Mouse (Mus musculus) limb, embryonic 11.5 days (tissue): ENCODE results near the gene Rnf115. TPM values are rescaled to one million over a fixed set of nuclear protein-coding genes. Genes with fewer than 3 reads are reported as not detected.

Experiments used
- ATAC-seq: fragments of 200-750 bp; cut with Nextera tagmentation; 2 replicates; pipeline ENCODE4 v1.8.0; 2017; ENCODE audit warnings: low read depth; ENCODE audit not compliant: insufficient number of reproducible peaks, low FRiP score, low TSS enrichment
- DNase-seq: peaks from one replicate; pipeline ENCODE4 v3.0.0-alpha.2; 2015; ENCODE audit warnings: low spot score
- H3K27ac ChIP-seq: fragments of 300-500 bp; sonication (generic); replicated peaks from 2 replicates; pipeline ENCODE4 v1.5.1; 2014; ENCODE audit warnings: low read depth, mild to moderate bottlenecking, low read length
- H3K27me3 ChIP-seq: fragments of 300-500 bp; sonication (generic); 2 replicates; pipeline ENCODE4 v1.6.1; 2014; ENCODE audit warnings: mild to moderate bottlenecking, low read length, mixed read lengths; ENCODE audit not compliant: control insufficient read depth, insufficient read depth
- H3K36me3 ChIP-seq: fragments of 300-500 bp; sonication (generic); 2 replicates; pipeline ENCODE4 v1.6.1; 2014; ENCODE audit warnings: mild to moderate bottlenecking, low read length, moderate library complexity, mixed read lengths; ENCODE audit not compliant: control insufficient read depth, insufficient read depth
- H3K4me1 ChIP-seq: fragments of 300-500 bp; sonication (generic); 2 replicates; pipeline ENCODE4 v1.6.1; 2014; ENCODE audit warnings: low read length, mixed read lengths; ENCODE audit not compliant: control insufficient read depth, insufficient read depth
- H3K4me2 ChIP-seq: fragments of 300-500 bp; sonication (generic); 2 replicates; pipeline ENCODE4 v1.6.1; 2014; ENCODE audit warnings: low read depth, mild to moderate bottlenecking, moderate library complexity; ENCODE audit not compliant: severe bottlenecking
- H3K4me3 ChIP-seq: fragments of 300-500 bp; sonication (generic); 2 replicates; pipeline ENCODE4 v1.5.1; 2014; ENCODE audit warnings: low read depth, low read length
- H3K9ac ChIP-seq: fragments of 300-500 bp; sonication (generic); 2 replicates; pipeline ENCODE4 v1.6.1; 2014; ENCODE audit warnings: mild to moderate bottlenecking, low read length
- H3K9me3 ChIP-seq: fragments of 300-500 bp; sonication (generic); 2 replicates; pipeline ENCODE4 v1.6.1; 2016; ENCODE audit warnings: low read length; ENCODE audit not compliant: control insufficient read depth
- WGBS: fragments of 180-500 bp; shearing (Covaris S2); extraction: QIAGEN DNeasy Blood & Tissue Kit; methylation state at CpG from one replicate; pipeline ENCODE4 v1.1.7; 2014; 5-methylcytosine and 5-hydroxymethylcytosine counted together
- polyA plus RNA-seq: library from polyadenylated mRNA; unstranded; fragments of >200 nt; fragmentation: Nextera tagmentation; extraction: Ambion mirVana; gene quantifications from 2 replicates; pipeline ENCODE4 v1.2.1, GENCODE M21; 2014

Rnf115 gene
- polyA plus RNA-seq, 1 experiment from 2014 or later = 70.0 TPM

- WGBS = 70% methylated on average over 1 of the region's 1 CpGs
- Histone ChIP-seq H3K9me3 (no peaks in the 10 kb centered on the region), H3K4me2 (no peak overlapping the region), H3K27ac (no peak overlapping the region), H3K4me3 (no peak overlapping the region), H3K4me1 (no peaks in the 10 kb centered on the region), H3K9ac (no peak overlapping the region), H3K27me3 (no peaks in the 10 kb centered on the region), H3K36me3 (no peaks in the 10 kb centered on the region; the same call in 1 of the 2 replicates)
- ATAC-seq = no peak
- DNase-seq = no peak
Measured at GRCm38 (mm10) chr3:96772949-96773348, 45.5 kb downstream of the Rnf115 start.

DNA sequence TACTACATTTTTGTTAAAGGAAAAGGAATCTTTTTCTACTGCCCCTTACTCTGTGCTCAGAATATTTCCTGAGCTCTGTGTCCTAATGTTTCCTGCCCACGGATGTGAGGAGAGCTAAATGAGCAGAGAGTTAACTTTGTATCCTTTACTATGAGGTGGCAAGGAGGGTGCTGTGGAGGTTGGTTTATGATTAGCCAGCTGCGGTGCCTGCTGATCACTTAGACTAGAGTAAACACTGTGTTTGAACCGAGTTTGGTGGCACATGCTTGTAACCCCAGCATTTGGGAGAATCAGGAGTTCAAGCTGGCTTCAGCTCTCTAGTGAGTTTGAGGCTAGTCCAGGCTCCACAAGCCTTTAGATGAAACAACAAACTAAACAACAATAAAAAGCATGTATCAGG is 49.7 kb downstream of the Rnf115 start:
- WGBS = 82% methylated on average over 3 of the region's 3 CpGs
- Histone ChIP-seq H3K4me1 (no peaks in the 10 kb centered on the region), H3K4me3 (no peak overlapping the region), H3K27ac (no peak overlapping the region), H3K27me3 (no peaks in the 10 kb centered on the region), H3K9me3 (no peaks in the 10 kb centered on the region), H3K9ac (no peak overlapping the region), H3K4me2 (no peak overlapping the region), H3K36me3 (no peaks in the 10 kb centered on the region; the same call in 1 of the 2 replicates)
- no peak for DNase-seq
- no peak for ATAC-seq

DNA sequence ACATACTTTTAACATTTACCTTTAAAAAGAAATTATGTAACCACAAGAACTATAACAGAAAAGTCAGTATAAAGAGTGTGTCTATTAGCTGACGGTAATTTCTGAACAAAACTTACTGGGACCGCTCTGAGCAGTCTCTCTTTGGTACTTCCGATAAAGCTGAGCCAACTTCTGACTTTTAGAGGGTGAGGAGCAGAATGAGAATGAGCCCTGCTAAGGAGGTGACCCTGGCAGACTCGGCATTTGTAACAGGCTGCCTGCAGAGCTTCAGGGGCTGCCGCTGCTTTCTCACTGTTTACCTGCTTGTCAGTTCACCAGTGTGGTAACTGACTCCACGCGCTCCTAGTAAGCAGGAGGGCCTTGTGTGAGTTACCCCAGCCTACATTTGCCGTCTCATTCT is 54.8 kb downstream of the Rnf115 start:
- Histone ChIP-seq H3K4me1 (no peaks in the 10 kb centered on the region), H3K27me3 (no peaks in the 10 kb centered on the region), H3K9me3 (no peaks in the 10 kb centered on the region), H3K9ac (no peak overlapping the region), H3K4me3 (no peak overlapping the region), H3K27ac (no peak overlapping the region), H3K36me3 (no peaks in the 10 kb centered on the region; the same call in 1 of the 2 replicates), H3K4me2 (no peak overlapping the region)
- ATAC-seq (no peak), DNase-seq (no peak)
- 82% methylated on average over 8 of the region's 8 CpGs for WGBS

DNA sequence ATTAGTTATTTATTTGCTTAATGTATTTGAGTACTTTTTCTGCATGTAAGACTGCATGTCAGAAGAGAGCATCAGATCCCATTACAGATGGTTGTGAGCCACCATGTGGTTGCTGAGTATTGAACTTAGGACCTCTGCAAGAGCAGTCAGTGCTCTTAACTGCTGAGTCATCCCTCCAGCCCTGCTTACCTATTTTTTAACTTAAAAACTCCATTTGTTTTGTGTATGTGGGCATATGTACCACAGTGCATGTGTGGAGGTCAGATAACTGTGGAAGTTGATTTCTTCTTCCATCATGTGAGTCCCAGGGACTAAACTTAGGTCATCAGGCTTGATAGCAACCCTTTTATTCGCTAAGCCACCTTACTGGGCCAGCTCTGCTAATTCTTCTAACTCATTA is 60.3 kb downstream of the Rnf115 start:
- WGBS = 92% methylated on average over 1 of the region's 1 CpGs
- Histone ChIP-seq H3K4me3 (no peak overlapping the region), H3K4me1 (no peaks in the 10 kb centered on the region), H3K27me3 (no peaks in the 10 kb centered on the region), H3K36me3 (no peaks in the 10 kb centered on the region; the same call in 1 of the 2 replicates), H3K9ac (no peak overlapping the region), H3K9me3 (no peaks in the 10 kb centered on the region), H3K4me2 (no peak overlapping the region), H3K27ac (no peak overlapping the region)
- ATAC-seq = no peak
- no peak for DNase-seq

- Histone ChIP-seq H3K4me2 (no peak overlapping the region), H3K4me3 (no peak overlapping the region), H3K36me3 (no peaks in the 10 kb centered on the region; the same call in 1 of the 2 replicates), H3K27ac (no peak overlapping the region), H3K9me3 (no peaks in the 10 kb centered on the region), H3K27me3 (no peaks in the 10 kb centered on the region), H3K9ac (no peak overlapping the region), H3K4me1 (no peaks in the 10 kb centered on the region)
- no peak for ATAC-seq
- DNase-seq = no peak
- WGBS = 93% methylated on average over 8 of the region's 8 CpGs
Measured at GRCm38 (mm10) chr3:96788506-96788905, 61.0 kb downstream of the Rnf115 start.

DNA sequence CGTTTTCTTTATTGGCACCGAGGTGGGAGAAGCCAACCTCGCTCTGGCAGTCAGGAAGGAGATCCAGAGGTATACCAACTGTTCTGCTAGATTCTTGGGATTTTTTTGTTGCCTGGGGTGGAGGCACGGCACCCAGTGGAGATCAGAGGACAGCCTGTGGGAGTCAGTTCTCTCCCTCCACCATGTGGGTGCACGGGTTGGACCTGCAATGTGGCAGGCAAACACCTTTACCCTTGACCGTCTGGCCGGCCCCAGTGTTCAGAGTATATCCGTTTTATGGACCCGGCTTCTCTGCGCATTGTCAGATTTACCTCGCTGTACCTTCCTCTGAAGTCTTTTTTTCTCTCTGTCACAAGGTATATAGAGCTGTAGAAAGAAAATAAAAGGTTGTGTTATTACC is 72.8 kb downstream of the Rnf115 start:
- Histone ChIP-seq H3K27me3 (no peaks in the 10 kb centered on the region), H3K36me3 (no peaks in the 10 kb centered on the region; the same call in 1 of the 2 replicates), H3K27ac (no peak overlapping the region), H3K4me3 (no peak overlapping the region), H3K4me2 (no peak overlapping the region), H3K9ac (no peak overlapping the region), H3K4me1 (no peaks in the 10 kb centered on the region), H3K9me3 (no peaks in the 10 kb centered on the region)
- no peak for ATAC-seq
- 86% methylated on average over 11 of the region's 11 CpGs for WGBS
- DNase-seq = no peak

DNA sequence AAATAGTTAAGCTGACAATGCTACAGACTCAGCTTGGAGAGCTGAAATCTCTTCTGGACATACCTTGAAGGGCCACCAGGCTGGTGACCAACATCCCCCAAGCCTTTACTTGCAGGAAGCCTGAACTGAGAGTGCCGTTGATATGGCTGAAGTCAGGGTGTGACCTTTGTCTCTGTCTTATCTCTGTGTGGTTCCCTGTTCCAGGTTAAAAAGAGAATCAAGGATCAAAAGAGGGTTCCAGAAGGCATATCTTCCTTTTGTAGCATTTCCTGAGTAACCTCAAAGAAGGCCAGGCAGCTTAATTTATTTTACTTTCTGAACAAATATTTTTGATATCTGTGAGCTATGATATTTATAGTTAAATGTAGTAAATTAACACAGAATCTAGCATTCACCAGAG is 74.8 kb downstream of the Rnf115 start:
- Histone ChIP-seq H3K36me3 (no peaks in the 10 kb centered on the region; the same call in 1 of the 2 replicates), H3K4me3 (no peak overlapping the region), H3K9me3 (no peaks in the 10 kb centered on the region), H3K9ac (no peak overlapping the region), H3K4me1 (no peaks in the 10 kb centered on the region), H3K27ac (no peak overlapping the region), H3K4me2 (no peak overlapping the region), H3K27me3 (no peaks in the 10 kb centered on the region)
- WGBS = 83% methylated on average over 1 of the region's 1 CpGs
- ATAC-seq (no peak), DNase-seq (no peak)

- DNase-seq = no peak
- no peaks in the 10 kb centered on the region; the same call in 1 of the 2 replicates for H3K36me3 ChIP-seq
- no peaks in the 10 kb centered on the region for H3K9me3 ChIP-seq
- H3K27me3 ChIP-seq = no peaks in the 10 kb centered on the region
- no peak for ATAC-seq
- H3K4me3 ChIP-seq = no peak overlapping the region
- H3K4me1 ChIP-seq = no peaks in the 10 kb centered on the region
- 69% methylated on average over 3 of the region's 3 CpGs for WGBS
- H3K4me2 ChIP-seq = no peak overlapping the region
- H3K27ac ChIP-seq = no peak overlapping the region
- H3K9ac ChIP-seq = no peak overlapping the region
Measured at GRCm38 (mm10) chr3:96808136-96808535, 80.7 kb downstream of the Rnf115 start.

GRCm38 (mm10) chr3:96808651-96809050 is 81.2 kb downstream of the Rnf115 start:
- Histone ChIP-seq H3K4me3 (no peak overlapping the region), H3K27ac (no peak overlapping the region), H3K4me2 (no peak overlapping the region), H3K4me1 (no peaks in the 10 kb centered on the region), H3K9me3 (no peaks in the 10 kb centered on the region), H3K27me3 (no peaks in the 10 kb centered on the region), H3K36me3 (no peaks in the 10 kb centered on the region; the same call in 1 of the 2 replicates), H3K9ac (no peak overlapping the region)
- DNase-seq = no peak
- 85% methylated on average over 3 of the region's 3 CpGs for WGBS
- no peak for ATAC-seq
